Mouse (Mus musculus): ENCODE results near the gene Cyb561d1.

The Cyb561d1 gene

GRCm38 (mm10) chr3:108203621-108204325 lies 2.8 kb upstream of the Cyb561d1 start:
- peak; percentile 75 for DNase-seq (ENCODE audit: low spot score)

DNA sequence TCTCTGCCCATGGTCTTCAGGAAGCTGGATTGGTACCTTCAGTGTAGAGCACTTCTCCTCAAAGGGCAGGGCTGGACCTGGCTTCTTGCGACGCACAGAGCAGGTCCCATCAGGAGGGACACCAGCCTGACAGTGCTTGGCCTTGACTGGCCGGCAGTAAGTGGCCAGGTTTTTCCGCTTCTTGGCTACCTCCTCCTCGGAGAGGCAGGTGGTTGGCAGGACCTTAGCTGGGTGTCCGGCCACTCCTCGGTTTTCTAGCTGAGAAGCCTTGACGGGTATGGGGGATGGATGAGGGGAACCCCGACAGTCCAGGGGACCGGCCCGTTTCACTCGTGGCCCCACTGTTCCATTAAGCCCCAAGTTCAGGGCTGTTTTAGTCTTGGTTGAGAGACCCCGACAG lies 2.2 kb upstream of the Cyb561d1 start:
- DNase-seq (ENCODE audit: low spot score): no peak

- no peak for DNase-seq (ENCODE audit: low spot score)
Observed at GRCm38 (mm10) chr3:108202506-108202905, 1.5 kb upstream of the Cyb561d1 start.

DNA sequence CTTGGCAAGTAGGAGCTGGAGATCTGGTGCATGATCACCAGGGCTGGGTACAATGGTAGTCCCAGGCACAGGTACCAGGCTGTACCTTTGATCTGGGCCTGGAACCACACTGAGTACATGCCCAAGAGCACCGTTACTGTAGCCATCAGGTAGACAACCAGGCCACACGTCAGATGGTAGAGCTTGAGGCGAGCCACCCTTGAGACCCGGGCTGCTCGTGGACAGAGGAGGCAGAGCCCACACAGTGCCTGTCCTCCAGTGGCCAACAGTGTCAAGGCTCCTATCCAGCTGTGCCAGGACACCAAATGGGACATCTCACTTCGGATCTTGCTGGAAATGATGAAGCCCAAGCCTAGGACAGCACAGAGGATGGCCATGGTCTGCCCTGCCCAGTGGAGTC lies 1.8 kb downstream of the Cyb561d1 start:
- no peak for DNase-seq (ENCODE audit: low spot score)

DNA sequence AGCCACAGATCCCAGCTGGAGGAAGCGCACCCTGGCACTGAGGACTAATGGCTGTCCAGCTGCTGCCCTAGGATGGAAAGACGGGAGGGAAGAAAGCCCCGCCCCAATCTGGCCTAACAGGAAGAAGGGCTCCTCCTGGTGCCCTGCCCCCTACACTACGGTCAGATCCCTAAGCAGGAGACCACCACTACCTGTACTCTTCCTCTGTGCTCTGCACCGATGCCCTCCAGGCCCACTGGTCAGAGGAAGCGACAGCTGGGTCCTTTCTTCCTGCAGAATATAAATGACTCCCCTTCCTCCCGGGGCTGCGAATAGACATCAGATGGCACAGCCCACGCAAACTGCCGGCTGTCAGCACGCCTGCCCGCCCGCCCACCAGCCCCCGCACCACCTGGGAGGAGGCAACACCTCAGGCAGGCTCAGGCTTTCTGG lies 3.9 kb downstream of the Cyb561d1 start:
- DNase-seq (ENCODE audit: low spot score): no peak

GRCm38 (mm10) chr3:108195941-108196590 lies 4.9 kb downstream of the Cyb561d1 start:
- DNase-seq (ENCODE audit: low spot score): no peak

DNA sequence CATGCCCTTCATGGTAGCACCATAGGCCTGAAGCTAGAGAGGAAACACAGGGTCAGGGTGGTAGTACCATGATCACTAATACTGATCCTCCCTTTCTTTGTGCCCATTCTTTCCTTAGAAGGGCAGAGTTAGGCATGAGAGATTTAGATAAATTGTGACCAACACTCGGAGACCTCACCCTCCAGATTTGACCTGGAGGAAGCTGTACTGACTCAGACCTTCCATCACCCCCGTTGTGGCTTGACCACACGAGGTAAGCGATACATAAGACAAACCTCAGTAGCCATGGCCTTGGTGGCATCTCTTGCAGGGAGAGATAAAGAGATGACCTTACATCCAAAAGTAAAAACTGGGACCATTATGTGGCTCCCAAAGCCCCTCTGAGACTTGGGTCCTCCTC lies 5.7 kb downstream of the Cyb561d1 start:
- no peak for DNase-seq (ENCODE audit: low spot score)

- DNase-seq (ENCODE audit: low spot score): no peak
Observed at GRCm38 (mm10) chr3:108193686-108194085, 7.3 kb downstream of the Cyb561d1 start.

DNA sequence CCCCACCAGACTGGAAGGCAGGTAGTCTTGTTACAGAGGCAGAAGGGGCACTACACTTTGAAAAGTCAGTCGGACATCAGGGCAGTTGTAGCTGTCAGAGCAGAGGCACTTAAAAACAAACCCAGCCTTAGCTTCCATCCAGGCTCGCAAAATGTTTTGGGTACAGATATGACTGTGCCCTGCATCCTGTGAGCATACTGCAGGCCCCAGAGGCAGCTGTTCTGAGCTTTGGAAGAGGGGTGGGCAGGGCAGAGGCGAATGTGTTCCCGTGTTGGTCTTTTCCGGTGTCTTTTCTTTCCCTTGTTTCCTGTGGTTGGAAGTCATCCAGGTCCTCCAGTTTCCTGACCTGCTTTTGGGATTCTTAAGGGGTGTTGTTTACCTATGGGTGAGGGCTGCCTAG lies 11.1 kb downstream of the Cyb561d1 start:
- no peak for DNase-seq (ENCODE audit: low spot score)

DNA sequence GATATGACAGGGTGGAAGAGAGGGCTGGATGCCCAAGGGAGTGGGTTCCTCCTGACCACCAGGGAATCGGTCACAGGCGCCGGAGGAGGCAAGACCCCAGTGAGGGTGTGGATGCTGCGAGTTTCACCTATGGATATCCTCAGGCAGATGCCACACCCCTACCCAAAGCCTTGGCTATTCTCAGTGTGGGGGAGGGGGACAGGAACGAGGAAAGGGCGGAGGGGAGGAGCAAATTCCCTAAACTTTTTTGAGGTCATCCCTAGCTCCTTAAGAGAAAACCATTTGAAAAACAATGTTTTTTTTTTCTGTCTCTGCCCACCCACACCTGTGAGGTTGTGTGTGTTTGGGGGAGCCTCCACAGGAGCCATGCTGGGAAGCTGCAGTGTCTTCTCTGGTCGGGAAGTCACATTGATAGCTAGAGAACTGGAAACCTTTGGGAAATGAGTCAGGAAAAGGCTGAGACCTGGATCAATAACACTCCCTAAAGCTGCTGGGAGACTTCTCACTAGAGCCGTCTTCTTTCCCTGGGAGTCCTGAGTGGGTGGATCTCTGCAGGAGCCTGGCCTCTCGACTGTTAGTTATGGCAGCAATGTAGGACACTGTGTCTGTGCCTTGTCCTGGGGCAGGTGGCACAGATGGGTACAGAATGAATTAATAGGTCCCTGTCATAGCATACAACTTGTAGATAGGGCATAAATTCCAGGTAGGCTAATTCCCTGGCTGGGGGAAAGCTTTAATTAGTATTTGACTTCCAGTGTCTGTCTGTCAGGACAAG lies 12.1 kb downstream of the Cyb561d1 start:
- no peak for DNase-seq (ENCODE audit: low spot score)

DNA sequence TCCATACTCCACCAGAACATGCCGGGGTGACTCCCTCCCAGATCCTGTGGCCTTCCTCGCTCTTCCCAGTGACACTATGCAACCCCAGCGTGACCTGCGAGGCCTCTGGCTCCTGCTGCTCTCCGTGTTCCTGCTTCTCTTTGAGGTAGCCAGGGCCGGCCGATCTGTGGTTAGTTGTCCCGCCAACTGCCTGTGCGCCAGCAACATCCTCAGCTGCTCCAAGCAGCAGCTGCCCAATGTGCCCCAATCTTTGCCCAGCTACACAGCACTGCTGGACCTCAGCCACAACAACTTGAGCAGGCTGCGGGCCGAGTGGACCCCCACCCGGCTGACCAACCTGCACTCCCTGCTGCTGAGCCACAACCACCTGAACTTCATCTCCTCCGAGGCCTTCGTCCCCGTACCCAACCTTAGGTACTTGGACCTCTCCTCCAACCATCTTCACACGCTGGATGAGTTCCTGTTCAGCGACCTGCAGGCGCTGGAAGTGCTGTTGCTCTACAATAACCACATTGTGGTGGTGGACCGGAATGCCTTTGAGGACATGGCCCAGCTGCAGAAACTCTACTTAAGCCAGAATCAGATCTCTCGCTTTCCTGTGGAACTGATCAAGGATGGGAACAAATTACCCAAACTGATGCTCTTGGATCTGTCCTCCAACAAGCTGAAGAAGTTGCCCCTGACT lies 13.8 kb downstream of the Cyb561d1 start:
- DNase-seq (ENCODE audit: low spot score): no peak

DNA sequence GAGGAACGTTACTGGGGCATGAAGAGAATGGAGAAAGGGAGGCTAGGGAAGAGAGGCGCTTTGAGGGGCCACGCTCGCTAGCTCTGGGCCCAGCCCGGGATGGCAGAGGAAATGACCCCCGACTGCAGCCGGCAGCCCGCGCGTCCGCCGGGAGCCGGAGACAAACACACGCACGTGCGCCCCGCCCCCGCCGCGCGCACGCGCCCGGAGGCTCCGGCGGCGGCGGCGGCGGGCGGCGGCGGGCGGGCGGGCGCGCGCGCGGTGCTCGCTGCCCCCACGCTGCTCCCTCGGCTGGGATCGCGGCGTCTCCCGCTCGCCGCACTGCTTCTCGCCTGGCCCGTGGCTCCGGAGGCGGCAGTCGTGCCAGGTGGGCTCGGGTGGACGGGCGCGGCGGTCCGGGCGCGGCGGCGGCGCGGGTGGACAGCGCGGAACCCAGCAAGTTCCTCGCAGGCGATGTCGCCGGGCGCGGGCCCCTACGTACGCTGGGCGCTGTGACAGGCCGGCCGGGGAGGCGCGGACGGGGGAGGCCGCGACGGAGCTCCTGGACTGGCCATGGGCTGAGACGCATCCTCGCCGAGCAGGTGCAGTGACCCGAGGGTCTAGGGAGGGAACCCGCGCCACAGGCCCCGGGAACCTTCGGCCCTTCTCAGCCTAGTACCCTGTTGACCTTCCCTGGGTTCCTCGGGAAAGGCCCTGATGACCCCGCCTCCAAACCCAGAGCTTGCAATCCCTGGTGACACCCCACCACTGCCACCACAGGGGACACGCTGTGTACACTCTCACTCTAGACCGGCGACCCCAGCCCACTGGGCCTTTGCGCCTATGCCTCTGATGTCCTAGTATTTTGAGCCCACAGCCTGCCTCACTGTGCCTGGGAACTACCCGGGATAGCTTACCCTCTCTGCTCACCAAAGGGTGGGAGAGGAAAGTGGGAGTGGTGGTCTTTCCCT lies 14.6 kb downstream of the Cyb561d1 start, which contains the start of gene Amigo1:
TSS of gene Amigo1 (plus strand) at position 238 of the 950 bp plus-strand sequence.
- DNase-seq (ENCODE audit: low spot score): no peak

DNA sequence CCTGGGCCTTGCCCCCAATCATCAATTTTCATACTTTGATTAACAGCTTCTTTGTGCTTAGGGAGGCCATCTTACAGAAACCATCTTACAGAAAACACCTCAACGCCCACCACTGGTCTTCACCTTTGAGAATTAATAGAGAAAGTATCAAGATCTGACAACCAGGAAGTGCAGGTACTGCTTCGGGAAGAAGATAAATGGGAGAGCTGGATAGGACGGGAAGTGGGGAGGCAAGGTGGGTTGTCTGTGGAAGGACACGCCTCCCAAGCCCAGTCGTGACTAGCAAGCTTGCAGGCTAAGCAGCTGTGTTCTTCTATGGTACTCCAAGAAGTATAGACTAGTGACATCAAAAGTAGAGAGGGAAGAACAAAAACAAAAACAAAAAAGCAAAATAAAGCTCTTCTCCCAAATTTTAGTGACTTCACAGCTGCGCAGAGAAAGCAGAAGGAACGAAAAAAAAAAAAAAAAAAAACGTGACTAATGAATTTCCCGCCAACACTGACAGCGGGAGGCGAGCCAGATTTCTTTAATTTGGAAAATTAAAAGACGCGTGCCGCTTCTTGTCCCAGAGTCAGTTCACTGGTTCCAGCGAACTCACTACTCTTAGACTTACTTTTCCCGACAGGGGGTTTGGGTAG lies 15.4 kb downstream of the Cyb561d1 start:
- DNase-seq (ENCODE audit: low spot score): no peak

DNA sequence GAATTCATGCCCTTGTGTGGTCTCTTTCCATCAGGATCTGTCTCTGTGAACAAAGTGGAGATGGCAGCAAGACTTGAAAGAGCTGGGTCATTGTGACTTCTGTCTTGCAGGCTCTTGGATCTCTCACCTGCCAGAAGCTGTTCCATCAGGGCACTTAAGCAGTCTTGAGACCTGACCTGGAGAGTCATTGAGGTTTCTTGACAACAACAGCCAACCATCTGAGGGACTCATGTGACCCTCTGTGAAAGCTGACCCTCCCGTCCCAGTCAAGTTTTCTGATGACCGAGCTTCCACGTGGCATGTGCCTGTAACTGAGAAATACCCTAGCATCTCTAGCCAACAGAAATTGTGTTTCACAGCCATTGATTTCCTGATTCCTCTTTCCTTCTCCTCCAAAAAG lies 16.3 kb downstream of the Cyb561d1 start:
- DNase-seq (ENCODE audit: low spot score): no peak

GRCm38 (mm10) chr3:108180514-108180913 lies 20.5 kb downstream of the Cyb561d1 start:
- no peak for DNase-seq (ENCODE audit: low spot score)

GRCm38 (mm10) chr3:108178756-108179715 lies 22.0 kb downstream of the Cyb561d1 start:
- no peak for DNase-seq (ENCODE audit: low spot score)

- peak; percentile 53 for DNase-seq (ENCODE audit: low spot score)
Observed at GRCm38 (mm10) chr3:108174672-108175531, 26.1 kb downstream of the Cyb561d1 start.

GRCm38 (mm10) chr3:108169199-108169598 lies 31.8 kb downstream of the Cyb561d1 start:
- no peak for DNase-seq (ENCODE audit: low spot score)

Data from adipocyte (in vitro differentiated cells).